Mouse (Mus musculus) left cerebral cortex, adult 9 months (tissue): ENCODE measurements at regions not wholly inside any gene's neighbourhood (a gene's known extent, or its start where the extent isn't known, plus 50 kb on each side); places are given as distances from the start of the nearest gene placed in this dataset.

Source experiments
- DNase-seq, 2 experiments: peaks; one replicate each; pipeline ENCODE4 v3.0.0; 2022; ENCODE audit warnings: low spot score in 2 of 2

GRCm38 (mm10) chr7:62924585-62925331 lies 101.3 kb upstream of the A26c2 start:
- peak in 1 of 2 experiments; percentile 33 for DNase-seq

DNA sequence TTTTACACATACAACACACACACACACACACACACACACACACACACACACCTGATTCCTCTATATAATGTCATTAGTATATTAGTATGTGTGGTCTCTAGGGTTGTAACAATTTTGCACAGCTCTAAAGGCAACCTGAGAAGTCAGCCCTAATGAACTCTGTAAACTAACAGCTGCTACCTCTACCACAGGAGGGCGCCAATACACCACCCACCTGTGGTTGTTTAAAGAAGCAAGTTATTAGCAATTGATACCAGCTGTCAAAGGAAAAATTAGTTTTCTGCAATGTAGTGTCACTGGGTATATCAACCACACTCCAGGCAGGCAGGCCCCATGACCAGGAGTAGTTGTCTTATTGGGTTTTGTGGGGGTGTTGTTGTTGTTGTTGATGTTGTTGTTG lies 98.8 kb upstream of the A26c2 start:
- peak in 1 of 2 experiments; percentile 32 for DNase-seq

DNA sequence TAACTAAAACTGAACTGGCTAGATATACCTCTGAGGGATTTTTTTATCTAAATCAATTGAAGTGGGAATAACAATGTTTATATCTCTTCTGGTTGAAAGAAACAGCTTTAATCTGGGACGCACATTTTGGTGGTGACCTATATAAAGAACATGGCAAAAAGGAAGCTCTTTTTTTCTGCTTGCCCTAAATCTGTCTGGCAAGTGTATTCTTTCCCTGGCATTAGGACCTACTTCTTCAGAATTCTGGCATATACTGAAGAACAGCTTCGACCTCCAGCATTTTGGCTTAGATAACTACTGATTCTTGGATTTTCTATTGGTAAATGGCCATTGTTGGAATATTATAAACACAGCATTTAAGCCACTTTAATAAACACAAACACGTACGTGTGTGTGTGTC lies 70.9 kb upstream of the A26c2 start:
- no peak for DNase-seq

DNA sequence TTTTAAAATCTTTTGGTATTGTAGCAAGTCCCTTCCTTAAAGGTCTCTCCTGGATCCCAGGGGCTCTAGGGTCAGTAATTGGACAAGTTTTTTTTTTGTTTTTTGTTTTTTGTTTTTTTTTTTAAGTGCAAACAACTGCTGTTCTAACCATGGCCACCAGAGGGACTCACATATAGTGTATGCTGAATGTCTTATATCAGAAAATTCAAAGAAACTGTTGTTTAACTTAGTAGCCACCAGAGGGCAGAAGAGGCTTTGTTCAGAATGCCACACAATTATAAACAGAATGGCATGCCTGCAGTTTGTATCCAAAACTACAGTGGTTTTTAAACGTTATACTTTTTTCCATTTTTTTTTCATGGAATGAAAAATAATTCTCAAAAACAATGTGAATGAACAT lies 53.6 kb upstream of the A26c2 start:
- DNase-seq: peak; percentile 4 to 15
